Mouse (Mus musculus) kidney, embryonic 14.5 days (tissue): ENCODE results near the gene Yeats4. TPM values are rescaled to one million over a fixed set of nuclear protein-coding genes. Genes with fewer than 3 reads are reported as not detected.
A peak's percentile ranks its signal among the peaks of the same experiment; 100 is the strongest.

Experiments
- ATAC-seq: fragments of 200-750 bp; cut with Nextera tagmentation; 2 replicates; pipeline ENCODE4 v1.8.0; 2017; ENCODE audit warnings: moderate number of reproducible peaks, mild to moderate bottlenecking, moderate TSS enrichment, moderate library complexity; ENCODE audit not compliant: low FRiP score, low TSS enrichment
- H3K27ac ChIP-seq: fragments of 300-500 bp; sonication (generic); 2 replicates; pipeline ENCODE4 v1.5.1; 2014; ENCODE audit warnings: low read depth, mild to moderate bottlenecking, low read length, moderate library complexity, mixed read lengths
- H3K27me3 ChIP-seq: fragments of 300-500 bp; sonication (generic); 2 replicates; pipeline ENCODE4 v1.6.1; 2014; ENCODE audit warnings: mild to moderate bottlenecking, low read length; ENCODE audit not compliant: control insufficient read depth, insufficient read depth
- H3K36me3 ChIP-seq: fragments of 300-500 bp; sonication (generic); 2 replicates; pipeline ENCODE4 v1.6.1; 2014; ENCODE audit warnings: low read length, mixed read lengths; ENCODE audit not compliant: control insufficient read depth, insufficient read depth
- H3K4me1 ChIP-seq: fragments of 300-500 bp; sonication (generic); 2 replicates; pipeline ENCODE4 v1.6.1; 2014; ENCODE audit warnings: low read length, mixed read lengths; ENCODE audit not compliant: control insufficient read depth, insufficient read depth
- H3K4me2 ChIP-seq: fragments of 300-500 bp; sonication (generic); replicated peaks from 2 replicates; pipeline ENCODE4 v1.6.1; 2014; ENCODE audit warnings: low read depth, mild to moderate bottlenecking, low read length
- H3K4me3 ChIP-seq: fragments of 300-500 bp; sonication (generic); 2 replicates; pipeline ENCODE4 v1.5.1; 2014; ENCODE audit warnings: mild to moderate bottlenecking, low read length
- H3K9ac ChIP-seq: fragments of 300-500 bp; sonication (generic); 2 replicates; pipeline ENCODE4 v1.6.1; 2014; ENCODE audit warnings: low read depth, mild to moderate bottlenecking, low read length, moderate library complexity
- H3K9me3 ChIP-seq: fragments of 300-500 bp; sonication (generic); 2 replicates; pipeline ENCODE4 v1.6.1; 2016; ENCODE audit warnings: low read length; ENCODE audit not compliant: control insufficient read depth
- WGBS: fragments of 180-500 bp; shearing (Covaris S2); extraction: QIAGEN DNeasy Blood & Tissue Kit; methylation state at CpG from one replicate; pipeline ENCODE4 v1.1.7; 2014; 5-methylcytosine and 5-hydroxymethylcytosine counted together
- polyA plus RNA-seq: library from polyadenylated mRNA; unstranded; fragments of >200 nt; fragmentation: Nextera tagmentation; extraction: Ambion mirVana; gene quantifications from 2 replicates; pipeline ENCODE4 v1.2.1, GENCODE M21; 2014

Yeats4 gene
- polyA plus RNA-seq, result 82.1 and 93.5 TPM in 2 replicates

- Histone ChIP-seq H3K4me3 (peak within 1 kb of the TSS; percentile 59), H3K4me1 (peaks cover 5% of the 10 kb centered on the region; the same call in 1 of the 2 replicates), H3K9me3 (no peaks in the 10 kb centered on the region), H3K27me3 (no peaks in the 10 kb centered on the region), H3K27ac (peak within 1 kb of the TSS; percentile 93), H3K36me3 (peaks cover 31% of the 10 kb centered on the region), H3K9ac (peak within 1 kb of the TSS; percentile 81), H3K4me2 (peak within 1 kb of the TSS; percentile 75)
- peak; percentile 95 for ATAC-seq
- 1% methylated on average over 59 of the region's 63 CpGs for WGBS
These were observed at the start of gene Yeats4 for GRCm38 (mm10) chr10:117224102-117224990. Yeats4 (minus strand) TSS chr10:117224507.

- Histone ChIP-seq H3K36me3 (no peaks in the 10 kb centered on the region), H3K9me3 (no peaks in the 10 kb centered on the region), H3K27ac (no peak overlapping the region), H3K27me3 (no peaks in the 10 kb centered on the region), H3K4me2 (no peak overlapping the region), H3K9ac (no peak overlapping the region), H3K4me3 (no peak overlapping the region), H3K4me1 (no peaks in the 10 kb centered on the region)
- no peak for ATAC-seq
These were observed 47.7 kb upstream of the Yeats4 start for GRCm38 (mm10) chr10:117272023-117272422.

GRCm38 (mm10) chr10:117259870-117260269 is 35.6 kb upstream of the Yeats4 start:
- H3K4me2 ChIP-seq, result no peak overlapping the region
- no peak for ATAC-seq
- H3K9me3 ChIP-seq, result peaks cover 2% of the 10 kb centered on the region; the same call in 1 of the 2 replicates
- no peaks in the 10 kb centered on the region for H3K4me1 ChIP-seq
- H3K4me3 ChIP-seq, result no peak overlapping the region
- H3K9ac ChIP-seq, result no peak overlapping the region
- H3K27ac ChIP-seq, result no peak overlapping the region
- H3K36me3 ChIP-seq, result no peaks in the 10 kb centered on the region
- no peaks in the 10 kb centered on the region for H3K27me3 ChIP-seq

- no peak within 1 kb of the TSS for H3K4me3 ChIP-seq
- H3K27me3 ChIP-seq, result no peaks in the 10 kb centered on the region
- H3K4me1 ChIP-seq, result no peaks in the 10 kb centered on the region
- H3K9ac ChIP-seq, result no peak within 1 kb of the TSS
- WGBS, result 92% methylated on average over 12 of the region's 12 CpGs
- ATAC-seq, result no peak
- no peaks in the 10 kb centered on the region for H3K9me3 ChIP-seq
- no peaks in the 10 kb centered on the region for H3K36me3 ChIP-seq
- H3K27ac ChIP-seq, result no peak within 1 kb of the TSS
- H3K4me2 ChIP-seq, result no peak within 1 kb of the TSS
These were observed 14.3 kb upstream of the Yeats4 start, which contains the start of gene 9530003J23Rik for GRCm38 (mm10) chr10:117238603-117239002. 9530003J23Rik (minus strand) TSS chr10:117238703.

GRCm38 (mm10) chr10:117235866-117236265 is 11.6 kb upstream of the Yeats4 start:
- no peaks in the 10 kb centered on the region for H3K36me3 ChIP-seq
- H3K27ac ChIP-seq, result no peak overlapping the region
- no peak overlapping the region for H3K9ac ChIP-seq
- WGBS, result 52% methylated on average over 11 of the region's 11 CpGs
- no peak overlapping the region for H3K4me2 ChIP-seq
- no peaks in the 10 kb centered on the region for H3K9me3 ChIP-seq
- no peaks in the 10 kb centered on the region for H3K4me1 ChIP-seq
- H3K4me3 ChIP-seq, result no peak overlapping the region
- no peaks in the 10 kb centered on the region for H3K27me3 ChIP-seq
- no peak for ATAC-seq

GRCm38 (mm10) chr10:117234825-117235224 is 10.5 kb upstream of the Yeats4 start:
- WGBS, result 72% methylated on average over 4 of the region's 4 CpGs
- Histone ChIP-seq H3K4me2 (no peak overlapping the region), H3K27ac (no peak overlapping the region), H3K27me3 (no peaks in the 10 kb centered on the region), H3K9me3 (no peaks in the 10 kb centered on the region), H3K4me1 (no peaks in the 10 kb centered on the region), H3K4me3 (no peak overlapping the region), H3K36me3 (no peaks in the 10 kb centered on the region), H3K9ac (no peak overlapping the region)
- ATAC-seq, result no peak

GRCm38 (mm10) chr10:117229826-117230225 is 5.5 kb upstream of the Yeats4 start:
- peak; percentile 83 for ATAC-seq
- no peak overlapping the region for H3K4me3 ChIP-seq
- H3K4me1 ChIP-seq, result no peaks in the 10 kb centered on the region
- H3K4me2 ChIP-seq, result no peak overlapping the region
- H3K36me3 ChIP-seq, result no peaks in the 10 kb centered on the region
- H3K9ac ChIP-seq, result no peak overlapping the region
- no peaks in the 10 kb centered on the region for H3K9me3 ChIP-seq
- 46% methylated on average over 16 of the region's 16 CpGs for WGBS
- no peaks in the 10 kb centered on the region for H3K27me3 ChIP-seq
- no peak overlapping the region for H3K27ac ChIP-seq

GRCm38 (mm10) chr10:117226002-117226401 is 1.7 kb upstream of the Yeats4 start:
- H3K27me3 ChIP-seq, result no peaks in the 10 kb centered on the region
- H3K4me2 ChIP-seq, result no peak overlapping the region
- no peak for ATAC-seq
- 78% methylated on average over 3 of the region's 3 CpGs for WGBS
- no peaks in the 10 kb centered on the region for H3K9me3 ChIP-seq
- no peak overlapping the region for H3K9ac ChIP-seq
- peaks cover 14% of the 10 kb centered on the region for H3K36me3 ChIP-seq
- no peak overlapping the region for H3K27ac ChIP-seq
- no peak overlapping the region for H3K4me3 ChIP-seq
- peaks cover 5% of the 10 kb centered on the region; the same call in 1 of the 2 replicates for H3K4me1 ChIP-seq

GRCm38 (mm10) chr10:117225094-117225493 is 787 bp upstream of the Yeats4 start:
- Histone ChIP-seq H3K9ac (no peak overlapping the region), H3K27me3 (no peaks in the 10 kb centered on the region), H3K4me2 (peak overlapping the region; percentile 75), H3K9me3 (no peaks in the 10 kb centered on the region), H3K4me3 (peak overlapping the region; percentile 59), H3K4me1 (peaks cover 5% of the 10 kb centered on the region; the same call in 1 of the 2 replicates), H3K36me3 (peaks cover 23% of the 10 kb centered on the region), H3K27ac (no peak overlapping the region)
- no peak for ATAC-seq
- WGBS, result 60% methylated on average over 8 of the region's 8 CpGs
